Mouse (Mus musculus): ENCODE data around the gene Hormad1.

- TF ChIP-seq E2F4 (IDR thresholded peaks at IDR 0.05; ENCODE audit: insufficient read depth): no peak
- no peak for TF ChIP-seq POLR2A (IDR thresholded peaks at IDR 0.05; ENCODE audit: insufficient read length, low read depth)
- no peak for TF ChIP-seq TCF12 (IDR thresholded peaks at IDR 0.05; ENCODE audit: insufficient read depth, poor library complexity, severe bottlenecking)
- TF ChIP-seq TCF3 (IDR thresholded peaks at IDR 0.05; ENCODE audit: insufficient read length, low read depth): no peak
- no peak for TF ChIP-seq MAX (IDR thresholded peaks at IDR 0.05; ENCODE audit: low read depth)
- TF ChIP-seq USF1 (IDR thresholded peaks at IDR 0.05; ENCODE audit: low read depth): no peak
- no peak for TF ChIP-seq POLR2AphosphoS2 (IDR thresholded peaks at IDR 0.05; ENCODE audit: insufficient read length, low read depth)
- TF ChIP-seq CEBPB (IDR thresholded peaks at IDR 0.05; ENCODE audit: insufficient read depth, poor library complexity, severe bottlenecking): no peak
- TF ChIP-seq MYOD1 (IDR thresholded peaks at IDR 0.05; ENCODE audit: control insufficient read depth in 1 of 3, insufficient read length in 2 of 3, low read depth in 2 of 3): no peak
- TF ChIP-seq SRF (IDR thresholded peaks at IDR 0.05; ENCODE audit: control insufficient read depth, insufficient read length, low read depth): no peak
Observed at GRCm38 (mm10) chr3:95606096-95606495, 46.6 kb downstream of the Hormad1 start.

All from myocyte (in vitro differentiated cells).